Mouse (Mus musculus): ENCODE measurements around the gene Ifitm2. TPM values are rescaled to one million over a fixed set of nuclear protein-coding genes. Genes with fewer than 3 reads are reported as not detected.
A peak's percentile ranks its signal among the peaks of the same experiment; 100 is the strongest.

The Ifitm2 gene
- polyA plus RNA-seq, 1 experiment from 2014 or later, result 176 TPM

GRCm38 (mm10) chr7:140943356-140943755 lies 12.4 kb downstream of the Ifitm2 start:
- no peaks in the 10 kb centered on the region for H3K9me3 ChIP-seq (ENCODE audit: control insufficient read depth, low read length)
- no peak overlapping the region for H3K4me2 ChIP-seq (ENCODE audit: low read length)
- no peaks in the 10 kb centered on the region for H3K27me3 ChIP-seq (ENCODE audit: control insufficient read depth, insufficient read depth, low read length)
- H3K4me1 ChIP-seq (ENCODE audit: control insufficient read depth, insufficient read depth, low read length), result no peaks in the 10 kb centered on the region; the same call in 1 of the 2 replicates
- no peak overlapping the region for H3K9ac ChIP-seq (replicated peaks; ENCODE audit: low read length)
- H3K27ac ChIP-seq (replicated peaks; ENCODE audit: low read depth, low read length), result no peak overlapping the region
- DNase-seq (no peak), ATAC-seq (ENCODE audit: low FRiP score, low TSS enrichment) (no peak)
- WGBS, result 95% methylated on average over 4 of the region's 4 CpGs
- H3K4me3 ChIP-seq (replicated peaks; ENCODE audit: low read depth, low read length), result no peak overlapping the region
- no peaks in the 10 kb centered on the region; the same call in 1 of the 2 replicates for H3K36me3 ChIP-seq (ENCODE audit: control insufficient read depth, insufficient read depth, low read length)

- H3K4me1 ChIP-seq (ENCODE audit: control insufficient read depth, insufficient read depth, low read length), result no peaks in the 10 kb centered on the region; the same call in 1 of the 2 replicates
- DNase-seq (no peak), ATAC-seq (ENCODE audit: low FRiP score, low TSS enrichment) (no peak)
- H3K4me2 ChIP-seq (ENCODE audit: low read length), result no peak overlapping the region
- no peaks in the 10 kb centered on the region for H3K9me3 ChIP-seq (ENCODE audit: control insufficient read depth, low read length)
- no peak overlapping the region for H3K9ac ChIP-seq (replicated peaks; ENCODE audit: low read length)
- H3K4me3 ChIP-seq (replicated peaks; ENCODE audit: low read depth, low read length), result no peak overlapping the region
- no peaks in the 10 kb centered on the region; the same call in 1 of the 2 replicates for H3K36me3 ChIP-seq (ENCODE audit: control insufficient read depth, insufficient read depth, low read length)
- no peak overlapping the region for H3K27ac ChIP-seq (replicated peaks; ENCODE audit: low read depth, low read length)
- H3K27me3 ChIP-seq (ENCODE audit: control insufficient read depth, insufficient read depth, low read length), result no peaks in the 10 kb centered on the region
- WGBS, result 94% methylated on average over 10 of the region's 10 CpGs
Observed at GRCm38 (mm10) chr7:140942811-140943210, 13.0 kb downstream of the Ifitm2 start.

- no peaks in the 10 kb centered on the region; the same call in 1 of the 2 replicates for H3K4me1 ChIP-seq (ENCODE audit: control insufficient read depth, insufficient read depth, low read length)
- DNase-seq (no peak), ATAC-seq (ENCODE audit: low FRiP score, low TSS enrichment) (no peak)
- 65% methylated on average over 9 of the region's 9 CpGs for WGBS
- H3K27me3 ChIP-seq (ENCODE audit: control insufficient read depth, insufficient read depth, low read length), result no peaks in the 10 kb centered on the region
- peak overlapping the region; percentile 48 for H3K4me2 ChIP-seq (ENCODE audit: low read length)
- no peak overlapping the region for H3K27ac ChIP-seq (replicated peaks; ENCODE audit: low read depth, low read length)
- peak overlapping the region; percentile 42 for H3K4me3 ChIP-seq (replicated peaks; ENCODE audit: low read depth, low read length)
- H3K9me3 ChIP-seq (ENCODE audit: control insufficient read depth, low read length), result no peaks in the 10 kb centered on the region
- H3K9ac ChIP-seq (replicated peaks; ENCODE audit: low read length), result no peak overlapping the region
- H3K36me3 ChIP-seq (ENCODE audit: control insufficient read depth, insufficient read depth, low read length), result no peaks in the 10 kb centered on the region; the same call in 1 of the 2 replicates
Observed at GRCm38 (mm10) chr7:140942341-140942740, 13.4 kb downstream of the Ifitm2 start.

- WGBS, result 4% methylated on average over 33 of the region's 33 CpGs
- H3K4me1 ChIP-seq (ENCODE audit: control insufficient read depth, insufficient read depth, low read length), result no peaks in the 10 kb centered on the region; the same call in 1 of the 2 replicates
- no peaks in the 10 kb centered on the region for H3K27me3 ChIP-seq (ENCODE audit: control insufficient read depth, insufficient read depth, low read length)
- H3K9me3 ChIP-seq (ENCODE audit: control insufficient read depth, low read length), result no peaks in the 10 kb centered on the region
- peak within 1 kb of the TSS; percentile 40; the same call in 1 of the 2 replicates for H3K9ac ChIP-seq (replicated peaks; ENCODE audit: low read length)
- no peak within 1 kb of the TSS for H3K27ac ChIP-seq (replicated peaks; ENCODE audit: low read depth, low read length)
- peak within 1 kb of the TSS; percentile 48 for H3K4me2 ChIP-seq (ENCODE audit: low read length)
- no peaks in the 10 kb centered on the region; the same call in 1 of the 2 replicates for H3K36me3 ChIP-seq (ENCODE audit: control insufficient read depth, insufficient read depth, low read length)
- ATAC-seq (ENCODE audit: low FRiP score, low TSS enrichment), result peak; percentile 86
- peak within 1 kb of the TSS; percentile 42 for H3K4me3 ChIP-seq (replicated peaks; ENCODE audit: low read depth, low read length)
- peak; percentile 84 for DNase-seq
Observed at GRCm38 (mm10) chr7:140941222-140942051, 14.3 kb downstream of the Ifitm2 start, which contains the start of gene Pgghg. Pgghg (plus strand) TSS chr7:140941391.

GRCm38 (mm10) chr7:140939669-140940171 lies 16.1 kb downstream of the Ifitm2 start:
- 14% methylated on average over 8 of the region's 8 CpGs for WGBS
- no peak for ATAC-seq (ENCODE audit: low FRiP score, low TSS enrichment)
- H3K27me3 ChIP-seq (ENCODE audit: control insufficient read depth, insufficient read depth, low read length), result no peaks in the 10 kb centered on the region
- DNase-seq, result peak; percentile 22
- no peaks in the 10 kb centered on the region for H3K36me3 ChIP-seq (ENCODE audit: control insufficient read depth, insufficient read depth, low read length)
- no peak overlapping the region for H3K9ac ChIP-seq (replicated peaks; ENCODE audit: low read length)
- H3K4me2 ChIP-seq (ENCODE audit: low read length), result no peak overlapping the region
- H3K4me1 ChIP-seq (ENCODE audit: control insufficient read depth, insufficient read depth, low read length), result no peaks in the 10 kb centered on the region; the same call in 1 of the 2 replicates
- H3K9me3 ChIP-seq (ENCODE audit: control insufficient read depth, low read length), result no peaks in the 10 kb centered on the region
- no peak overlapping the region for H3K4me3 ChIP-seq (replicated peaks; ENCODE audit: low read depth, low read length)
- H3K27ac ChIP-seq (replicated peaks; ENCODE audit: low read depth, low read length), result no peak overlapping the region

GRCm38 (mm10) chr7:140938896-140939295 lies 16.9 kb downstream of the Ifitm2 start:
- H3K4me2 ChIP-seq (ENCODE audit: low read length), result no peak overlapping the region
- no peak overlapping the region for H3K9ac ChIP-seq (replicated peaks; ENCODE audit: low read length)
- H3K9me3 ChIP-seq (ENCODE audit: control insufficient read depth, low read length), result no peaks in the 10 kb centered on the region
- ATAC-seq (ENCODE audit: low FRiP score, low TSS enrichment) (no peak), DNase-seq (no peak)
- no peaks in the 10 kb centered on the region for H3K36me3 ChIP-seq (ENCODE audit: control insufficient read depth, insufficient read depth, low read length)
- 22% methylated on average over 2 of the region's 2 CpGs for WGBS
- H3K4me3 ChIP-seq (replicated peaks; ENCODE audit: low read depth, low read length), result no peak overlapping the region
- H3K4me1 ChIP-seq (ENCODE audit: control insufficient read depth, insufficient read depth, low read length), result no peaks in the 10 kb centered on the region; the same call in 1 of the 2 replicates
- no peak overlapping the region for H3K27ac ChIP-seq (replicated peaks; ENCODE audit: low read depth, low read length)
- no peaks in the 10 kb centered on the region for H3K27me3 ChIP-seq (ENCODE audit: control insufficient read depth, insufficient read depth, low read length)

- H3K4me1 ChIP-seq (ENCODE audit: control insufficient read depth, insufficient read depth, low read length), result no peaks in the 10 kb centered on the region; the same call in 1 of the 2 replicates
- DNase-seq, result no peak
- no peaks in the 10 kb centered on the region for H3K9me3 ChIP-seq (ENCODE audit: control insufficient read depth, low read length)
- H3K27me3 ChIP-seq (ENCODE audit: control insufficient read depth, insufficient read depth, low read length), result no peaks in the 10 kb centered on the region
- 45% methylated on average over 3 of the region's 3 CpGs for WGBS
- H3K36me3 ChIP-seq (ENCODE audit: control insufficient read depth, insufficient read depth, low read length), result no peaks in the 10 kb centered on the region
- no peak for ATAC-seq (ENCODE audit: low FRiP score, low TSS enrichment)
- H3K9ac ChIP-seq (replicated peaks; ENCODE audit: low read length), result no peak overlapping the region
- no peak overlapping the region for H3K4me2 ChIP-seq (ENCODE audit: low read length)
- H3K4me3 ChIP-seq (replicated peaks; ENCODE audit: low read depth, low read length), result no peak overlapping the region
- H3K27ac ChIP-seq (replicated peaks; ENCODE audit: low read depth, low read length), result no peak overlapping the region
Observed at GRCm38 (mm10) chr7:140938436-140938835, 17.4 kb downstream of the Ifitm2 start.

GRCm38 (mm10) chr7:140927181-140927580 lies 28.6 kb downstream of the Ifitm2 start:
- 93% methylated on average over 6 of the region's 6 CpGs for WGBS
- no peak overlapping the region for H3K4me2 ChIP-seq (ENCODE audit: low read length)

More at GRCm38 (mm10) chr7:140927181-140927580, 28.6 kb downstream of the Ifitm2 start:
- Histone ChIP-seq H3K4me1 (ENCODE audit: control insufficient read depth, insufficient read depth, low read length) (0 out of 2 replicates have a peak, but pooled peaks cover 7% of the 10 kb centered on the region), H3K27ac (replicated peaks; ENCODE audit: low read depth, low read length) (no peak overlapping the region), H3K4me3 (replicated peaks; ENCODE audit: low read depth, low read length) (no peak overlapping the region), H3K36me3 (ENCODE audit: control insufficient read depth, insufficient read depth, low read length) (no peaks in the 10 kb centered on the region), H3K27me3 (ENCODE audit: control insufficient read depth, insufficient read depth, low read length) (peaks cover 29% of the 10 kb centered on the region), H3K9me3 (ENCODE audit: control insufficient read depth, low read length) (no peaks in the 10 kb centered on the region), H3K9ac (replicated peaks; ENCODE audit: low read length) (no peak overlapping the region)
- no peak for DNase-seq
- no peak for ATAC-seq (ENCODE audit: low FRiP score, low TSS enrichment)
